Mouse (Mus musculus): ENCODE measurements around the gene Ttc27. TPM values are rescaled to one million over a fixed set of nuclear protein-coding genes. Genes with fewer than 3 reads are reported as not detected.
A peak's percentile ranks its signal among the peaks of the same experiment; 100 is the strongest.

Gene Ttc27
- polyA plus RNA-seq, 1 experiment from 2014 or later = 21.2 TPM

DNA sequence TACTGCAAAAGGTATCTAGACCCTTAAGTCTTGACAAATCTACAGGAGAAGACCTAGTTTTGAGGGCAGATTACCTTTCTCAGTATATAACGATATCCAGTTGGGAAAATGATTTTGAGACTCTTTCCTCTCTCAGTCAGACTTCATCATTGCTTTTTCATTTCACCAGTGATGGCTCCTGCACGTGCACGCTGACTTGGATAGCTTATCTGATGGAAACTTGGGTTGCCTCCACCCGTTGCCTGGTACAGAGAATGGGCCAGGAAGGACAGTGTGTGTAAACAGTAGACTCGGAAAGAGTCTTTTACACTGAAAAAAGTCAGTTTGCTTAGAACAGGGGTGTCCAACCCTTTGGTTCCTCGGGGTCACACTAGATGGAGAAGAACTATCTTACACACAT lies 82.3 kb downstream of the Ttc27 start:
- Histone ChIP-seq H3K9ac (ENCODE audit: low read depth, low read length) (no peak overlapping the region), H3K4me2 (ENCODE audit: low read depth, low read length) (no peak overlapping the region), H3K36me3 (ENCODE audit: control insufficient read depth, insufficient read depth, low read length) (no peaks in the 10 kb centered on the region), H3K27me3 (replicated peaks; ENCODE audit: control insufficient read depth, insufficient read depth, low read length) (no peaks in the 10 kb centered on the region), H3K27ac (replicated peaks; ENCODE audit: low read depth, low read length) (no peak overlapping the region), H3K9me3 (ENCODE audit: control insufficient read depth, low read length) (no peaks in the 10 kb centered on the region), H3K4me3 (ENCODE audit: low read depth, low read length) (no peak overlapping the region), H3K4me1 (ENCODE audit: control insufficient read depth, insufficient read depth, low read length) (no peaks in the 10 kb centered on the region)
- WGBS = 85% methylated on average over 6 of the region's 6 CpGs
- ATAC-seq (ENCODE audit: low read depth) (no peak), DNase-seq (ENCODE audit: low spot score) (no peak)

DNA sequence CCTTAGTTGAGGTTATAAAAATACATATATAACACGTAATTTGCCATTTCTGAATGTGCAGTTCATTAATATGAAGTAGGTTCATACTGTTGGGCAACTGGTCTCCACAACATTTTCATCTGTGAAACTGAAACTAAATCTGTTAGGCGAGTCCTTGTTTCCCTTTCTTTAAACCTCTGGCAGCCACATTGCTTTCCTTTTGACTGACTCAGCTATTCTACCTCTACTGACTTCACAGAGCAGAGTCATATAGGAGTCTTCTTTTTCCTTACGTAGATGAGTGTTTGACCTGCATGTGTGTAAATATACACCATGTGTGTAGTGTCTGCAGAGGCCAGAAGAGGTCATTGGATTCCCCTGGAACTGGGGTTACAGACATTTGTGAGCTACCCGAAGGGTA lies 85.2 kb downstream of the Ttc27 start:
- no peaks in the 10 kb centered on the region for H3K36me3 ChIP-seq (ENCODE audit: control insufficient read depth, insufficient read depth, low read length)
- H3K9ac ChIP-seq (ENCODE audit: low read depth, low read length) = no peak overlapping the region
- no peaks in the 10 kb centered on the region for H3K27me3 ChIP-seq (replicated peaks; ENCODE audit: control insufficient read depth, insufficient read depth, low read length)
- 72% methylated on average over 4 of the region's 4 CpGs for WGBS
- no peaks in the 10 kb centered on the region for H3K9me3 ChIP-seq (ENCODE audit: control insufficient read depth, low read length)
- ATAC-seq (ENCODE audit: low read depth) (no peak), DNase-seq (ENCODE audit: low spot score) (no peak)
- no peaks in the 10 kb centered on the region for H3K4me1 ChIP-seq (ENCODE audit: control insufficient read depth, insufficient read depth, low read length)
- H3K4me2 ChIP-seq (ENCODE audit: low read depth, low read length) = no peak overlapping the region
- H3K27ac ChIP-seq (replicated peaks; ENCODE audit: low read depth, low read length) = no peak overlapping the region
- H3K4me3 ChIP-seq (ENCODE audit: low read depth, low read length) = no peak overlapping the region

DNA sequence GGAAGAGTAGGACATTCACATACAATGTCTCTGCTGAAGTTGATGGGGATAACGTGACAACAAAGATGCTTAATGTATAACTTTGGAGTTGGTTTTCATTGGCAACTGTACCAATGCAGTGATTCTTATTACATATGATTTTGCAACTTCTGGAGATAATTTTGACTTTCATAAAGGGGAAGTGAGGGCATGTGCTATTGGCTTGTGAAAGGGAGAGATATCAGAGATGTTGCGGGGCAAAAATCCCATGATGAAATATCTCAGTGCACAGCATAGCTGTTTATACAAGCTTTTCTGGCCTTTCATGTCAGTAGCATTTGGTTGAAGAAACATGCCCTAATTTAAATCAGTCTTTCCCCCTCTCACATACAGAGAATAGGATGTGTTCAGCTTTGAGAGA lies 86.3 kb downstream of the Ttc27 start:
- WGBS = 81% methylated on average over 2 of the region's 2 CpGs
- DNase-seq (ENCODE audit: low spot score) (no peak), ATAC-seq (ENCODE audit: low read depth) (no peak)
- Histone ChIP-seq H3K27me3 (replicated peaks; ENCODE audit: control insufficient read depth, insufficient read depth, low read length) (no peaks in the 10 kb centered on the region), H3K4me1 (ENCODE audit: control insufficient read depth, insufficient read depth, low read length) (no peaks in the 10 kb centered on the region), H3K4me3 (ENCODE audit: low read depth, low read length) (no peak overlapping the region), H3K9ac (ENCODE audit: low read depth, low read length) (no peak overlapping the region), H3K4me2 (ENCODE audit: low read depth, low read length) (no peak overlapping the region), H3K27ac (replicated peaks; ENCODE audit: low read depth, low read length) (no peak overlapping the region), H3K9me3 (ENCODE audit: control insufficient read depth, low read length) (no peaks in the 10 kb centered on the region), H3K36me3 (ENCODE audit: control insufficient read depth, insufficient read depth, low read length) (no peaks in the 10 kb centered on the region)

DNA sequence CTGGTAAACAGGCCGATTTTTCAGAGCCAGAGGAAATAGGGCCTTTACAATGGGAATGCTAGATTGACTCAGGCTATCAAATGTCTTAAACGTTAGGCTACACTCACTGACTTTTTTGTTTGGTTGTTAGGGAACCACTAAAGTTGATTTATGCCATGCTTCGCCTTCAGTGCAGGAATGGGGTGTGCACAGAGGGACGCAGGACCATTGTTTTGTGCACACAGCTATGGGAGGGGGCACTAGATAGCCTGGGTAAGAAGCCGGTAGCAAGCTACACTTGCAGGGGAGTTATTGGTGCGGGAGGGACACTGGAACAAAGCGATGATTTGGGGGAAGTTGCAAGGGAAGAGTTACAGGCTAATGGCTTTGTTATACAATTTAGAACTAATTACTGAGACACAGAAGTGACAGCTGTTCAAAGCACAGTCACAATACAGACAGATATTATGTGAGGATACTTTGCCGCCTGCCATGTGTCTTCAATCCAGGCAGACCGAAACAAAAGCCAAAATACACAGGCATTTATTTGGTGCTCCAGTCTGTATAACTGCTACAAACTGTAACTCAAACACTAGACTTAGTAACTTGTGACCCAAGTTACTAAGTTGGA lies 86.9 kb downstream of the Ttc27 start:
- DNase-seq (ENCODE audit: low spot score) (peak; percentile 31), ATAC-seq (ENCODE audit: low read depth) (peak; percentile 33; the same call in 1 of the 2 replicates)
- Histone ChIP-seq H3K27me3 (replicated peaks; ENCODE audit: control insufficient read depth, insufficient read depth, low read length) (no peaks in the 10 kb centered on the region), H3K27ac (replicated peaks; ENCODE audit: low read depth, low read length) (no peak overlapping the region), H3K4me2 (ENCODE audit: low read depth, low read length) (no peak overlapping the region), H3K36me3 (ENCODE audit: control insufficient read depth, insufficient read depth, low read length) (no peaks in the 10 kb centered on the region), H3K4me3 (ENCODE audit: low read depth, low read length) (no peak overlapping the region), H3K9me3 (ENCODE audit: control insufficient read depth, low read length) (no peaks in the 10 kb centered on the region), H3K9ac (ENCODE audit: low read depth, low read length) (no peak overlapping the region), H3K4me1 (ENCODE audit: control insufficient read depth, insufficient read depth, low read length) (no peaks in the 10 kb centered on the region)
- WGBS = 60% methylated on average over 9 of the region's 9 CpGs

DNA sequence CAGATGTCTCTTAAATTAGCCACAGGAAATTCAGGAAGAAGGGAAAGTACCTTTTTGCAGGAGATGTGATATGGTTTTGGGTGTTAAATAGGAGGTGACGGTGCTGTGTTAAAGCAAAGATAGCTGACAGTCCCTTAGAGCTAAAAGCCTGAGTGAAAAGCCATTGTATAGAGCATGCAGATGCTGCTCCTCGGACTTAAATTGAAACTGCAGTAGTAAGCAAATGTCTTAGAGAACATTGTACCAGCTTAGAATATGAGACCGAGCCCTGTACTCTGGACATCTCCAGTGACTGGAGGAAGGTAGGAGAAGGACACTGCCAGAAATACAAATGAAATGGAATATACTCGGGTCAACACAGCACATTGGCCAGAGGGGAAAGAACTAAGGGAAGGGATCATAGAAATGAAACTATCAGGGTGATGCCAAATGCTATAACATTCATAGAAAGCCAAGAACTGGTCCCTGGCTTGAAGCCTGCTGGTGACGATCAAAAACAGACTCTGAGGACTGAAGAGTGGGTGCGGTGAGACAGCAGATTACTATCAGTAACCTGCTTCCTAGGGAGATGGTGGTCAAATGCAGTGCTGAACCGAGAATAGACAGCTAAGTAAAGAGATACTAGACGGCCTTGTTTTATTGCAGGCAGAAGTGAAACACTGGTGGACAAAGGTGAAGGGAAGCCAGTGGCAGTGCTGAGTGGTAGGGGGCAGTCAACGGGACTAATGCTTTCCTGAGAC lies 90.1 kb downstream of the Ttc27 start:
- no peak overlapping the region for H3K9ac ChIP-seq (ENCODE audit: low read depth, low read length)
- no peak overlapping the region for H3K4me2 ChIP-seq (ENCODE audit: low read depth, low read length)
- no peak overlapping the region for H3K27ac ChIP-seq (replicated peaks; ENCODE audit: low read depth, low read length)
- no peak overlapping the region for H3K4me3 ChIP-seq (ENCODE audit: low read depth, low read length)
- DNase-seq (ENCODE audit: low spot score) (no peak), ATAC-seq (ENCODE audit: low read depth) (no peak)
- no peaks in the 10 kb centered on the region for H3K4me1 ChIP-seq (ENCODE audit: control insufficient read depth, insufficient read depth, low read length)
- H3K27me3 ChIP-seq (replicated peaks; ENCODE audit: control insufficient read depth, insufficient read depth, low read length) = no peaks in the 10 kb centered on the region
- WGBS = 74% methylated on average over 9 of the region's 9 CpGs
- H3K36me3 ChIP-seq (ENCODE audit: control insufficient read depth, insufficient read depth, low read length) = no peaks in the 10 kb centered on the region
- H3K9me3 ChIP-seq (ENCODE audit: control insufficient read depth, low read length) = no peaks in the 10 kb centered on the region

DNA sequence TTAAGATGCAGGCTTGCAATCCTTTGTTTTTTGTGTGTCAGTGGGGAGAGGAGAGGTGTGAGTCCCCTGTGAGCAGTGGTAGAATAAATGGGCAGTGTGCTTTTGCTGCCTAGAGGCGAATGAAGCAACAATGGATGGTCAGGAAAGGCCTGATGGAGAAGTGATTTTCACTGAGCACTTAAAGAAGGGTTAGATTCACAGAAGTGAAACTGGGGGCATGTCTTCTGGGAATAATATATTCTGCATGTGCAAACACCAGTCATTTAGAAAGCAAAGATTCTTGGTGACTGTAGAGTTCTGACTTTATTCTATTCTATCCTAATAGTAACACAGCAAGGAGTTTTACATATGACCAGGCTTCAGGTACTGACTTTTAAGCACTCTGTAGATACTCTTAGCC lies 90.8 kb downstream of the Ttc27 start:
- no peak overlapping the region for H3K27ac ChIP-seq (replicated peaks; ENCODE audit: low read depth, low read length)
- no peaks in the 10 kb centered on the region for H3K27me3 ChIP-seq (replicated peaks; ENCODE audit: control insufficient read depth, insufficient read depth, low read length)
- H3K4me1 ChIP-seq (ENCODE audit: control insufficient read depth, insufficient read depth, low read length) = no peaks in the 10 kb centered on the region
- no peaks in the 10 kb centered on the region for H3K36me3 ChIP-seq (ENCODE audit: control insufficient read depth, insufficient read depth, low read length)
- no peak overlapping the region for H3K9ac ChIP-seq (ENCODE audit: low read depth, low read length)
- no peak for DNase-seq (ENCODE audit: low spot score)
- ATAC-seq (ENCODE audit: low read depth) = no peak
- H3K4me2 ChIP-seq (ENCODE audit: low read depth, low read length) = no peak overlapping the region
- no peaks in the 10 kb centered on the region for H3K9me3 ChIP-seq (ENCODE audit: control insufficient read depth, low read length)
- no peak overlapping the region for H3K4me3 ChIP-seq (ENCODE audit: low read depth, low read length)
- 73% methylated on average over 1 of the region's 1 CpGs for WGBS

DNA sequence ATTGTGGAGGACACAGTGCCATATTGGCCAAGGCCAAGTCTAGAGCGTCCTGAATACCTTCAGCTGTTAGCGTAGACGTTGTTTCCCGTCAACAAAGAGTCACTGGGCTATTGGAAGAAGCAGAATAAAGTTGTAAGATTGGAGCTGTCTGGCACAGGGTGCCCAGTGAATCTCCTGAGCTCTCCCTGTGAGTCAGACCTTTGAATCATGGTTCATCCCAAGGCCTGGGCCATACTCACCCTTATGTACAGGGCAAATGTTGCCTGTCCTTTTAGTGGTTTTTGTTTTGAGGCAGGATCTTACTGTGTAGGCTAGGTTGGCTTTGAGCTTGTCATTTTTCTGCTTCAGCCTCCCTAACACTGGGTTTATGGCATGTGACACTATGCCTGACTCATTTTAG lies 91.4 kb downstream of the Ttc27 start:
- no peak for ATAC-seq (ENCODE audit: low read depth)
- H3K27ac ChIP-seq (replicated peaks; ENCODE audit: low read depth, low read length) = no peak overlapping the region
- 94% methylated on average over 4 of the region's 4 CpGs for WGBS
- no peak for DNase-seq (ENCODE audit: low spot score)
- H3K9me3 ChIP-seq (ENCODE audit: control insufficient read depth, low read length) = no peaks in the 10 kb centered on the region
- H3K36me3 ChIP-seq (ENCODE audit: control insufficient read depth, insufficient read depth, low read length) = no peaks in the 10 kb centered on the region
- no peaks in the 10 kb centered on the region for H3K4me1 ChIP-seq (ENCODE audit: control insufficient read depth, insufficient read depth, low read length)
- H3K9ac ChIP-seq (ENCODE audit: low read depth, low read length) = no peak overlapping the region
- H3K4me2 ChIP-seq (ENCODE audit: low read depth, low read length) = no peak overlapping the region
- H3K4me3 ChIP-seq (ENCODE audit: low read depth, low read length) = no peak overlapping the region
- H3K27me3 ChIP-seq (replicated peaks; ENCODE audit: control insufficient read depth, insufficient read depth, low read length) = no peaks in the 10 kb centered on the region

DNA sequence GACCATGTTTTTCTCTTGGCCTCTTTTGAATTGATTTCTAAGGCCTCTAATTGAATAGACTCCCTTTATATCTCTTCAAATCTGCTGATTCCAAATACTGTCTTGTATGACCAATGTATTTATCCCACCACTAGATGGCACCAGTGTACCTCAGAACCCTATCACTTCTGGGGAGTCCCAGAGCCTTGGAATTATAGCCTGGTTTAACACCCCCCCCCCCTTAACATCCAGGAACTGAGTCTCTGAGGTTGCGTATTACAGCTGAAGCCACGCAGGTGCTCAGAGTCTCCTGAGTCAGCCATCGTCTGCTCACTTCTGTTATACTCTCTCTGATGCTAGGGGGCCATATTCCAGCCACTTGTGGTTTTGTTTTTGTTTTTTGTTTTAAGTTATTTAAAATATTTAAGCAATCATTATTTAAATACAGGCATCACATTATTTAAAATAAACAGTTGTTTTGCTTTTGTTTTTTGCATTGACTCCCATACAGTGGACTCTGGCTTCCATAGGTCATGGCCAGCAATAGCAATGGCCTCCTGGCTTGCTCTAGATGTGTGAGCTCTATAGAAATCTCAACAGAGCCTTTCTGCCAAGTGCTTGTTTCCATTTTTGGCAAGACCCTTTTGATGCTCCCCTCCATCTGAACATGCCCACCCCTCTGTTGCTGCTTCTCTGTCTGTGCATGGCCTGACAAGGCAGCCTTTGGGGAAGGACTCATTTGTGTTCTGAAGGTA lies 93.5 kb downstream of the Ttc27 start:
- H3K4me3 ChIP-seq (ENCODE audit: low read depth, low read length) = no peak overlapping the region
- no peaks in the 10 kb centered on the region for H3K27me3 ChIP-seq (replicated peaks; ENCODE audit: control insufficient read depth, insufficient read depth, low read length)
- H3K9me3 ChIP-seq (ENCODE audit: control insufficient read depth, low read length) = no peaks in the 10 kb centered on the region
- ATAC-seq (ENCODE audit: low read depth) = peak; percentile 74
- H3K4me2 ChIP-seq (ENCODE audit: low read depth, low read length) = no peak overlapping the region
- H3K9ac ChIP-seq (ENCODE audit: low read depth, low read length) = no peak overlapping the region
- H3K36me3 ChIP-seq (ENCODE audit: control insufficient read depth, insufficient read depth, low read length) = no peaks in the 10 kb centered on the region
- peak; percentile 86 for DNase-seq (ENCODE audit: low spot score)
- H3K27ac ChIP-seq (replicated peaks; ENCODE audit: low read depth, low read length) = no peak overlapping the region
- H3K4me1 ChIP-seq (ENCODE audit: control insufficient read depth, insufficient read depth, low read length) = no peaks in the 10 kb centered on the region
- WGBS = 30% methylated on average over 3 of the region's 3 CpGs

Data from embryonic facial prominence, embryonic 14.5 days (tissue).